Comparison of ENCODE assay signal across 8 mouse cellular contexts in genomic region chrX:161162314-161163068, GRCm38 (mm10). TPM values are rescaled to one million over a fixed set of nuclear protein-coding genes. Genes with fewer than 3 reads are reported as not detected.
DNase-seq lines count a peak whose midpoint lies in the region; ATAC-seq lines count a peak whose summit lies in the region.

No protein-coding gene starts in this region.

- peak overlapping the region; percentile 51 to 54 for H3K4me3 ChIP-seq in heart, embryonic 14.5 days (ENCODE audit: control insufficient read depth in 1 of 2, insufficient read depth in 1 of 2, low read depth in 1 of 2, low read length in 2 of 2)
- H3K4me3 ChIP-seq in liver, embryonic 12.5 days: peak overlapping the region; percentile 53
- peak overlapping the region; percentile 51 for H3K4me3 ChIP-seq in stomach, embryonic 16.5 days (replicated peaks; ENCODE audit: low read length)

- WGBS in heart, embryonic 14.5 days: 21% methylated on average over 22 of the region's 22 CpGs
- 14% methylated on average over 22 of the region's 22 CpGs for WGBS in liver, embryonic 12.5 days (ENCODE audit: insufficient replicate concordance)
- 25% methylated on average over 22 of the region's 22 CpGs for WGBS in stomach, embryonic 16.5 days

- no peaks in the 10 kb centered on the region for H3K4me1 ChIP-seq in heart, embryonic 14.5 days (ENCODE audit: control insufficient read depth in 2 of 2, insufficient read depth in 2 of 2, low read length in 2 of 2)
- no peaks in the 10 kb centered on the region for H3K4me1 ChIP-seq in liver, embryonic 12.5 days
- no peaks in the 10 kb centered on the region for H3K4me1 ChIP-seq in stomach, embryonic 16.5 days (ENCODE audit: control insufficient read depth, insufficient read depth, low read length)

- peak overlapping the region; percentile 67 for H3K4me2 ChIP-seq in heart, embryonic 14.5 days (ENCODE audit: low read length)
- H3K4me2 ChIP-seq in liver, embryonic 12.5 days: peak overlapping the region; percentile 66
- H3K4me2 ChIP-seq in stomach, embryonic 16.5 days (ENCODE audit: low read depth, low read length): peak overlapping the region; percentile 64

- ATAC-seq in heart, embryonic 14.5 days (ENCODE audit: insufficient number of reproducible peaks, insufficient read depth, low FRiP score, low read depth): peak; percentile 79; the same call in 1 of the 2 replicates
- peak; percentile 91 for ATAC-seq in liver, embryonic 12.5 days
- ATAC-seq in stomach, embryonic 16.5 days (ENCODE audit: insufficient read depth, low FRiP score): peak; percentile 93

- no peaks in the 10 kb centered on the region for H3K9me3 ChIP-seq in heart, embryonic 14.5 days (ENCODE audit: control insufficient read depth, low read length)
- no peaks in the 10 kb centered on the region for H3K9me3 ChIP-seq in liver, embryonic 12.5 days (replicated peaks)
- no peaks in the 10 kb centered on the region for H3K9me3 ChIP-seq in stomach, embryonic 16.5 days (replicated peaks; ENCODE audit: control insufficient read depth, low read length)

- DNase-seq in CD4-positive helper T cell, adult 2 months (ENCODE audit: low read depth, low spot score): peak; percentile 16
- DNase-seq in c-Kit-positive CD71-negative TER-119-negative erythroid progenitor cells, embryonic 14.5 days (ENCODE audit: low read depth): peak; percentile 12
- peak; percentile 31 for DNase-seq in fibroblast of lung, adult 2 months (ENCODE audit: low read depth)
- peak; percentile 53 for DNase-seq in kidney, postnatal 14 days
- peak; percentile 63 for DNase-seq in neural tube, embryonic 10.5 days (ENCODE audit: extremely low spot score, low spot score)

- H3K9ac ChIP-seq in heart, embryonic 14.5 days (ENCODE audit: low read length): peak overlapping the region; percentile 70
- peak overlapping the region; percentile 55 for H3K9ac ChIP-seq in liver, embryonic 12.5 days
- peak overlapping the region; percentile 68 for H3K9ac ChIP-seq in stomach, embryonic 16.5 days (ENCODE audit: low read length)

- H3K36me3 ChIP-seq in heart, embryonic 14.5 days (ENCODE audit: control insufficient read depth, insufficient read depth, low read length): no peaks in the 10 kb centered on the region
- no peaks in the 10 kb centered on the region for H3K36me3 ChIP-seq in liver, embryonic 12.5 days
- no peaks in the 10 kb centered on the region for H3K36me3 ChIP-seq in stomach, embryonic 16.5 days (ENCODE audit: control insufficient read depth, insufficient read depth, low read length)

- H3K27ac ChIP-seq in heart, embryonic 14.5 days (replicated peaks in 1 of 2; ENCODE audit: control insufficient read depth in 1 of 2, insufficient read depth in 1 of 2, low read depth in 2 of 2, low read length in 2 of 2): no peak overlapping the region; a peak in 1 of 4 replicates
- no peak overlapping the region for H3K27ac ChIP-seq in liver, embryonic 12.5 days
- no peak overlapping the region for H3K27ac ChIP-seq in stomach, embryonic 16.5 days (ENCODE audit: low read length)

- no peaks in the 10 kb centered on the region for H3K27me3 ChIP-seq in heart, embryonic 14.5 days (ENCODE audit: control insufficient read depth, insufficient read depth, low read length)
- H3K27me3 ChIP-seq in liver, embryonic 12.5 days (replicated peaks): peaks cover 5% of the 10 kb centered on the region; the same call in 1 of the 2 replicates
- H3K27me3 ChIP-seq in stomach, embryonic 16.5 days (ENCODE audit: control insufficient read depth, insufficient read depth, low read length): no peaks in the 10 kb centered on the region; the same call in 1 of the 2 replicates

RNA-seq across cellular contexts. Expression of gene Scml2, which starts 45.5 kb away (rescaled TPM):
- polyA plus RNA-seq in heart, embryonic 14.5 days (2014; fragmentation: Nextera tagmentation; extraction: Ambion mirVana): 3.5 and 4.9 TPM in 2 replicates
- 1.3 and 1.5 TPM in 2 replicates for polyA plus RNA-seq in liver, embryonic 12.5 days (2016; fragmentation: Nextera tagmentation; extraction: Ambion mirVana)
- 3.7 and 4.4 TPM in 2 replicates for polyA plus RNA-seq in stomach, embryonic 16.5 days (2015; fragmentation: Nextera tagmentation; extraction: Ambion mirVana)

Comparison
In these comparisons a context has a peak if more than half of its experiments do, and no peak if none do; other contexts are left out.
1. DNase-seq: peak in every context shown above with its lines; median percentile 63 in neural tube, embryonic 10.5 days; 53 in kidney, postnatal 14 days; 31 in fibroblast of lung, adult 2 months; 16 in CD4-positive helper T cell, adult 2 months; 12 in c-Kit-positive CD71-negative TER-119-negative erythroid progenitor cells, embryonic 14.5 days.